Mouse (Mus musculus) MN1 (cell line): ENCODE results near the gene Gbgt1.
"Not testable (repeated sequence)": the region's sequence is repeated elsewhere in the genome, so short reads cannot be mapped to it uniquely, and the experiment has no call there.

Source experiments
- DNase-seq: peaks from one replicate; pipeline ENCODE4 v3.0.0-alpha.2; 2016; ENCODE audit warnings: low spot score

Gbgt1 gene

DNA sequence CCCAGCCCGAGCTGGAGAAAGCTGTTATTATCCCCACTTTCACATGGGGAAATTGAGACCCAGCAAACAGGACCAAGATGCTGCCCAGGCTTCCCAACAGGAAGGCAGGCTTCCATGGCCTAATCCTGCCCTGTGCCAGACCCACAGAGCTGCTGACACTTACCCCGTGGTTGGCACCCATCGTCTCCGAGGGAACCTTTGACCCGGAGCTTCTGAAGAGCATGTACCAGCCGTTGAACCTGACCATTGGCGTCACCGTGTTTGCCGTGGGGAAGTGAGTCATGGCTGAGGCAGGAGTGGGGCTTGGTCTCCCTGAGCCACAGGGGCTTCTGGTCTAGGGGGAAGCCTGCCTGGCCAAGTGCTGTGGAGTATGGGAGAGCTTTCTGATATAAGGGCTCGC, 6.3 kb downstream of the Gbgt1 start:
- no peak for DNase-seq

DNA sequence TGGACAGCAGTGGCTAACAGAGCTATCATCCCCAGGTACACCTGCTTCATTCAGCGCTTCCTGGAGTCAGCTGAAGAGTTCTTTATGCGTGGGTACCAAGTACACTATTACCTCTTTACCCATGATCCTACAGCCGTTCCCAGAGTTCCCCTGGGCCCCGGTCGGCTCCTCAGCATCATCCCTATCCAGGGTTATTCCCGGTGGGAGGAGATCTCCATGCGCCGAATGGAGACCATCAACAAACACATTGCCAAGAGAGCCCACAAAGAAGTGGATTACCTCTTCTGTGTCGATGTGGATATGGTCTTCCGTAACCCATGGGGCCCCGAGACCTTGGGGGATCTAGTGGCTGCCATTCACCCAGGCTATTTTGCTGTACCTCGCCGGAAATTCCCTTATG, 8.0 kb downstream of the Gbgt1 start:
- no peak for DNase-seq

DNA sequence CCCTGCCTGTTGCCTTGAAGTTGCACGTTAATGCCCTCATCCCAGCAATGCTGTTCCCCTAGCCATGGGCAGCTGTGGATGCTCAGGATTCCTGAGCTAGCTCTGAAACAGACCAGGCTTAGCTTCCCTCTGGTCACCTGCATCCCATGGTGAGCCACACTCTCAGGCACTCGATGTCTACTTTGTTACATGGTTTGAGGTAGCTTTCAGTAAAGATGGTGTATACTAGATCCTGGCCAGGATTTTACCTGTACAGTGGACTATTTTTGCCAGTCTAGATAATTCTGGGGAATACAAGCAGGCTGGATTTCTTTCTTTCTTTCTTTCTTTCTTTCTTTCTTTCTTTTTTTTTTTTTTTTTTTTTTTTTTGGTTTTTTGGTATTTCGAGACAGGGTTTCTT, 9.1 kb downstream of the Gbgt1 start, which contains the start of gene Gm10134:
Gm10134 (plus strand) TSS at position 301 of the 400 bp plus-strand sequence.
- DNase-seq, result no peak

DNA sequence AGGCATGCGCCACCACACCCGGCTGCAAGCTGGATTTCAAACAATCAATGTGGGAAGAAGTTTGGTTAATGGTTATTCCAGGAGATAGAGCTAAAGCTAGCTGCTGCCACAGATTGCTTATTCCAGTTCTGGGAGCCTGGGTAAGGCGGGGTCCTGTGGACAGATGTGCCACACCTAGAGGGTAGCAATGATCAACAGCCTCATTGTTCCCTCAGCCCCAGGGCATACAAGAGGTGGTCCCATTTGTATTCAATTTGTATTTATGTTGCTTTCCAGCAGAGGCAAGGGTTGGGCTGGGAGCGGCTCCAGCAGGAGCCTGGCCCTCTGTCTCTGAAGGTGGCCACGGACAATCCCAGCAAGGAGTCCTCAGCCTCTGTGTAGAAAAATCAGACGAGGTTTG, 9.6 kb downstream of the Gbgt1 start:
- DNase-seq, result no peak

DNA sequence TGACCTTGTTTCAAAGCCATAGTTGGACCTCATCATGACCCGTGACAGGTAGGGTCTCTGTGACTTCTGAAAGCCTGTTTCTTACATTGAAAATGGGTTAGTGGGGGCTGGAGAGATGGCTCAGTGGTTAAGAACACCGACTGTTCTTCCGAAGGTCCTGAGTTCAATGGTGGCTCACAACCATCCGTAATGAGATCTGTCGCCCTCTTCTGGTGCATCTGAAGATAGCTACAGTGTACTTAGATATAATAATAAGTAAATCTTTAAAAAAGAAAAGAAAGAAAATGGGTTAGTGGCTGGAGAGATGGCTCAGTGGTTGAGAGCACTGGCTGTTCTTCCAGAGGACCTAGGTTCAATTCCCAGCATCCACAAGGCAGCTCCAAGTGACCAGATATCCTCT, 14.9 kb downstream of the Gbgt1 start:
- not testable (repeated sequence) for DNase-seq

DNA sequence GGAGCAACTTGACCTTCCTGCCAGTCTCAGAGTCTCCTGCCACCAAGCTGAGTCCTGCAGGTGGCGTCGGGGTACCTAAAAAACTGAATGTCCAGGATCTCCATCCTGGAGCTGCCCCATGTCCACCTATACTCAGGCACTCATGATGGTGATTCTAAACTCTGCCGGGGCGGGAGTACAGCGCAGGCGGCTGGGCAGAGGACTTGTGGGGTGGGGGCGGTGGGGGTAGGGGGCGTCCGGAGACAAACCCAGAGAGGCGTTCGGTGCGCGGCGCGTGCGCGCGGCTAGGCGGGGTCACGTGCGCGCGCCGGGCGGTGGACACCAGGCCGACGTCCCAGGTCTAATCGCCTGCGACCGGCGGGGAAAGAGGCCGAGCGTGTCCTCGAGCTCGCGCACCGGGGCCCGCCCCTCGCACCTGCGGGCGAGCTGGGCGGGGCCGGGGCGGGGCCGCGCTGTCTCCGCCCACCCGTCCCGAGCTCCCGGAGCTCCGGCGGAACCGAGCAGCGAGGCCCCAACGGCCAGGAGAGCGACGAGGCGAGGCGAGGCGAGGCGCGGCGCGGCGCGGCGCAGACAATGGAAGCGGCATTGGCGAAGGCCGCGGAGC, 16.2 kb downstream of the Gbgt1 start, which contains the start of gene Ralgds:
Ralgds (plus strand) TSS at position 328 of the 604 bp plus-strand sequence.
- peak; percentile 78 for DNase-seq

DNA sequence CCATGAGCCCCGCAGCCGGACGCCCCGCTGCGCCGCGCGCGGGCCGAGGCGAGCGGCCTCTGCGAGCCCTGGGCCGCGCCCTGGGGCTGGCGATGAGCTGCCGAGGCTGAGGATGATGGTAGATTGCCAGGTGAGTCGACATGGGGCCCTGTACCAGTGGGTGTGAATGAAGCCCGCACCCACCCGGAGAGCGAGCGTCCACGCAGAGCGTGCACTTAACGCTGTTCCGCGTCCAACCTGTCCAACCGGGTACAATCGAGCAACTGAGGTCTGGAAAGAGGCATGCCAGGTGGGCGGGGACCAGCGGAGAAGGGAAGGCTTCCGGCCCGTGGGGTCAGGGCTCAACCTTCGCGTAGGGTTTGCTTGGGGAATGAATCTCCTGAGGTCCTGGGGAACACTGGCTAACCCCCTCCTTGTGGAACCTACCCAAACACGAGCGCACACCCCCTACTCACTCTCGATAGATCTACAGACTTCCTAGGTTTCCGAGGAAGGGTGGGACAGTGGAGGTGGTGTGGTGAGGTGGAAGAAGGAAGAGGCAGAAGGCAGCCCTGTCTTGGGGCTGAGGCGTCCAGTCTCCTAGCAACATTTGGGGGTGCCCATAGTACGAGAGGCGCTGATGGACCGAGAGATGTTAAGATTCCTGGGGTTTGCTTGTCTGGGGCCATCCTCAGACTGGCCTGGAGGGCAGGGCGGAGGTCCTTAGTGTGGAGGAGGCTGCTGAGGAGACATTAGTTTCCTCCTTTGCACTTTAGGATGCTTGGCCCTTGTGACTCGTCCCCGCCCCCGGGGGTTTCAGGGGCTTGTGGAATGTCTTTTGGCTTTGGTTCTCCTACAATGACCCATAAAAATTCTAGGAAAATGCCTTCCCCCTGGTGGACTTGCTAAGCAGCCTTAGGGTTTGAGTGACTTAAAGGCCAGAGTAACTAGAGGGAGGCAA, 17.0 kb downstream of the Gbgt1 start:
- peak; percentile 48 for DNase-seq

DNA sequence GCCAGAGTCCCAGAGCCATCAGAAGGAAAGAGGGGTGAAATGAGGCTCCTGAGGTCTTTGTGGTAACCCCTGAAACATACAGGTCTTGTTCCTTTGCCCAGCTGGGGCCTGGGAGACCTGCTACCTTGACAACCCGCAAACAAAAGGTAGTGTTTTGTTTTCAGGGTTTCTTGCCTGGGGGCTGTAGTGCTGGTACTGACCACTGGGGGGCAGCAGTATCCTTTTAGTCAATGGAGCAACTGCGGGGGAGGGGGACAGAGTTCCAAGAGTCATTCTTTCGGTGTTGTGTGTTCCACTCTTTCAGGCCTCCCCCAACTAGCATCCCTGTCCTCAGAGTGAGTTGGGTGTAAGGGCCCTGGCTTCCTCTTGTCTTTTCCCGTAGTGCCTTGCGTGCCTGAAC, 17.8 kb downstream of the Gbgt1 start:
- DNase-seq, result peak; percentile 88

DNA sequence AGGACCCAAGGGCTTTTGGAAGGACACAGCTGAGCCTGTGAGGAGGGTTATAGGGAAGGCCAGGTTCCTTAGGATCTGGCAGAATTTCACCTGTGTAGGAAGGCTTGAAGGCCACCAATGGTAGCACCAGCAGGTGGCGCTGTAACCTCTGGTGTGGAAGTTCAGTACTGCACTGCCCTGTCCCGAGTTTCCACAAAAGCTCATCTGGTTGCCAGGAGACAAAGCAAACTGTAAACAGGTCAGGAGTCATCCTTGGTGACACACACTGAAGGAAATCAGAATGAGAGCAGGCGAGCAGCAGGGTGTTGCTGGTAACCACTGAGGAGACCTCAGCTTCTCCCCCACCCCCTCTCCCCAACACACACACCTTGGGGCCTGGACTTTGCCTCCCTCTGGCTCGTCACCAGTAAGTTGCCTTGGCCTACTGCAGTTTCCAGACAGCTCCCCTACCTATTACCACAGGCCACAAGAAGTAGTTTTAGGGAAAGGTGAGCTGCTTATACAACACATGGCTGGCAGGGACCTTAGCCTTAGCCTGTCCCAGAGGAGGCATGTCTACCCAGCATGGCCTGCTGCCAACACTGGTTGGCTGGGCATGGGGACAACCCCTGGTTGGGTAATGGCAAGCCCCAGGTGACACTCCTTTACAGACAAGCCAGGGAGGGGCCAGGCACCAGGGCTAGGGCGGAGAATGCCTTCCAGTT, 20.7 kb downstream of the Gbgt1 start:
- peak; percentile 90 for DNase-seq

DNA sequence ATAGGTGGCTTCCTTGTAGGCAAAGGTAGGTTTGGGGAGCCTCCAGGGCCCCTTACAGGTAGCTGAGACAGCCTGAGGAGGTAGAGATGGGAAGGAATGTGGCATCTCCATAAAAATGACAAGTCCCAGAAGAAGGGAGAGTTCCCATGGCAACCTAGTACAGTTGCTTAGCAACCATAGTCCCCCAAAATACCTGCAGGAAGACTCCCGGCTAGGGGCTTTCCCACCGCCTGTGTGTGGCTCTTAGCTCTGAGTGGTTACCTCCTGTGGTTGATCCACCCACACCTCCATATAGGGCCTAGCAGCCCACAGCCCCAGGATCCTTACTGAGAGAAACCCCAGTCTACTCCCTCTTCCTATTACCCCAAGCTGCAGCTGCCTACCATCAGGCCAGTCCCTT, 21.5 kb downstream of the Gbgt1 start:
- DNase-seq, result no peak

DNA sequence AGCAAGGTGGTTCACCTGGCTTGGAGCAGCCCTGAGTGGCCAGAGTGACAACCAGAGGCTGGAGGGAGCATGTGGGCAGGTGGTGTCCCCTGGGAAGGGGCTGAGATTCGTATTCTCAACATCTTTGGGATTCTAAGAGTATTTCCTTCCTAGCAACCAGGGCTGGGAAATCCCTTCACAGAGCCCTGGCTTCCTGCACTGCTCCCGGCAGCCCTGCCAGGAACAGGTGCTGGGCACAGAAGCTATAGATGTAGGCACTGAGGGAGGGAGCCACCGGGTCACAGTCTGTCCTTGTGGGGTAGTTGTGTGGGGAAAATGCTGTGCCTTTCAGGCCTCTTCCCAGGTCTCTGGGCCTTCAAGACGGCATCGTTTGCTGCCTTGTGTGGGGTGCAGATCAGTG, 23.9 kb downstream of the Gbgt1 start:
- no peak for DNase-seq

DNA sequence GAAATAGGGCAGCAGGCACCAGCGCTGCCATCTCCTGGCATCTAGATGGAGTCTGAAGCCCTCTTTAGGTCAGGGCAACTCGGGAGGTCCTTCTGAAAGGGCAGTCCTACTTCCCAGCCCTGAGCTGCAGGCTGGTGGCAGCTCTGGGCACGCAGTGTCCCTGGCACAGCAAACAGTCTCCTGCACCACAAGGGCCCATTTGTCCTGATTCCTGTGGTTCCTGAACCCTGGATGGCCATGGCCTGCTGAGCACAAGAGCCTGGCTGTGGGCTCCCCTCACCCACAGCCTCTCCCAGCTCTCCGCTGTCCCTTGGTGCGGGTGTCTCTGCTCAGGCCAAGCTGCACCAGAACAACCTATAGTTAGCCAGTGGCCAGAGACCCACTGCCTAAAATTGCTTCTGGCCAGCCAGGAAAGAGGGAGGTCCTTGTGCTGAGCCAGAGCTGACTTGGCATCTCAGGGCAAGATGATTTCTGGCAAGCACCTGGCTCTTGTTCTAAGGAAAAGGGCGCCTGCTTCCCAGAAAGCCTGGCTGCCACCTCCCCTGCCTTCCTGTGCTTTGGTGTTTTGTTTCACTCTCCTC, 25.0 kb downstream of the Gbgt1 start:
- no peak for DNase-seq

DNA sequence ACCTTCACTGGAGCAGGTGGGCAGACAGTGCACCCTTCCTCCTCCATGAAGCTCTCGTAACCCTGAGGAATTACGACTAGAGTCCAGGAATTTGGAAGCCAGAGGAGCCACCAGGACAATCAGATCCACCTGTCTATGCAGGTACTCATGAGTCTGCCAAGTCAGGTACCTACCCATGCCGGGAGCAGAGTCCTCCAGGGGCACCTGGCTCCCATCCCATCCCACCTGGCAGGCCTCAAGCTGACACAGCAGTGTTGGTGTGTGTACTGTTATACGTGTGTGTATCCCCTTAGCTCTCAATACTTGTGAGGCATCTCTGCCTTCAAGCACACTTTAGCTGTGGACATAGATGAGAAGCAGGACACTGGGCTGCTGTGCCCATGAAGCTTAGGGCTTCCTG, 25.5 kb downstream of the Gbgt1 start:
- no peak for DNase-seq

DNA sequence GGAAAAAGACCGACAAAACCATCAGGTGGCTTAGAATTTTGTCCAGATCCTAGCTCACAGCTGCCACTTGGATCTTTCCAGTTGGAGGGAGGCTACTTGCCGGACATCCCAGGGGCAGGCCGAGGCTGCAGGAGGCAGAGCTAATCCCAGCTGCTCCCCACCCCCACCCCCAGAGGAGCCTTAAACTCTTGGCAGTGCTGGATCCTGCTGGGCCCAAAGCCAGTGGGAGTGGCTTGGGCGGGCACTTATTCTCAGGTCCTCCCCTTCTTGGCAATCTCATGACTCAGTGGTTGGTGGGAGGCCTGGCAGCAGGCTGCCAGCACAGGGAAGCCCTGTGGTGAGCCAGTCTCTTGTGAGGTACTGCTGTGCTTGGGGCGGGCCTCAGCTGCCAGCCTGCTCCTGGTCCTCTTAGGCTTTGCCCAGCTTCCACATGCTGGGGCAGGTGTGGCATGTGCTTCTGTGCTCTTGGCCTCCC, 27.0 kb downstream of the Gbgt1 start:
- DNase-seq, result peak; percentile 95

DNA sequence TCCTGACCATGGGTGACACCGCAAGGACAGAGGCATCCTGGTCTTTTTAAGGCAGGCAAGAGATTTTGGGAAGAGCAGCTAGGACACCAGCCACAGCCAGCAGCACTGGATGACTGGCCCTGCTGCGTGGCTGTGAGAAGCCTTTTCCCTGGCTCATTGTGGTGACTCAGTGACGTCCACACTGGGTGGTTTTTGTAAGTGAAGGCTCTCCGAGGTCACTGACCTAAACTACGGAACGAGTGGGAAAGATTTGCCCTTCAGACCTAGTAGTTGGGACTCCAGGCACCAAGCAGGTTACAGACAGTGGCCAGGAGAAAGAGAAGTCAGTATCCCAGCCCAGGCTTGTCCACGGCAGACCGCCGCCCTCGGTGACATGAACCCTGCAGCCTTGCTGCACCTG, 27.7 kb downstream of the Gbgt1 start:
- DNase-seq, result no peak

DNA sequence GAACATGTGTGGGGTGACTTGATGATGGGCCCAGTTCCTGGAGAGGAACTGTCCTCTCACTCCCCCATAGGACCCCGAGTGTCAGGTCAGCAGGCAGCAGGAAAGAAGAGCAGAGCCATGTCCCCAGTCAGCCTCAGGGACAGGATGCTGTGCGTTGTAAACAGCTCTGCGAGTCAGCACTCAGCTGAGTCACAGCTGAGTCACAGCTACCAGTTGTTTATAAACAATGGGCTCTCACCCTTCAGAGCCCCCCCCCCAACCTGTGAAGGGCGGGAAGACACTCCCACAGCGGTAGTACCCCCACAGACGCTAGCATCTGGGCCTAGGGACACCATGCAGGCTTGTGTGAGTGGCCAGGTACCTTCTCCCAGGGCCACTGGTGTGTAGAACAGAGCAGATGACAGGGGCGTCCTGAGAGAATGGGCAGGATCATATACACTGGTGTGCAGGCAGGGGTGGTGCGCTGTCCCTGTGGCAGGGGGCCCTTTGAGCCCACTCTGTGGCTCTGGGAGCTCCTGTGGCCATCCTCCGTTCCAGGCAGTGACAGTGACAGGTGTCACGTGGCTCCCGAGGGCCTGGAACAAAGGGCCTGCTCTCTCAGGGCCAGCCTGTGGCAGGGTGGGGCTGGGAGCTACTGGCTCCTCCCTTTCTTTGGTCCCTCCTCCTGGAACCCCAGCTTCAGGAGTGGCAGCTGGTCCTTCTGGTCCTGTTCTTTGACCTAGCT, 28.7 kb downstream of the Gbgt1 start:
- peak; percentile 87 for DNase-seq

DNA sequence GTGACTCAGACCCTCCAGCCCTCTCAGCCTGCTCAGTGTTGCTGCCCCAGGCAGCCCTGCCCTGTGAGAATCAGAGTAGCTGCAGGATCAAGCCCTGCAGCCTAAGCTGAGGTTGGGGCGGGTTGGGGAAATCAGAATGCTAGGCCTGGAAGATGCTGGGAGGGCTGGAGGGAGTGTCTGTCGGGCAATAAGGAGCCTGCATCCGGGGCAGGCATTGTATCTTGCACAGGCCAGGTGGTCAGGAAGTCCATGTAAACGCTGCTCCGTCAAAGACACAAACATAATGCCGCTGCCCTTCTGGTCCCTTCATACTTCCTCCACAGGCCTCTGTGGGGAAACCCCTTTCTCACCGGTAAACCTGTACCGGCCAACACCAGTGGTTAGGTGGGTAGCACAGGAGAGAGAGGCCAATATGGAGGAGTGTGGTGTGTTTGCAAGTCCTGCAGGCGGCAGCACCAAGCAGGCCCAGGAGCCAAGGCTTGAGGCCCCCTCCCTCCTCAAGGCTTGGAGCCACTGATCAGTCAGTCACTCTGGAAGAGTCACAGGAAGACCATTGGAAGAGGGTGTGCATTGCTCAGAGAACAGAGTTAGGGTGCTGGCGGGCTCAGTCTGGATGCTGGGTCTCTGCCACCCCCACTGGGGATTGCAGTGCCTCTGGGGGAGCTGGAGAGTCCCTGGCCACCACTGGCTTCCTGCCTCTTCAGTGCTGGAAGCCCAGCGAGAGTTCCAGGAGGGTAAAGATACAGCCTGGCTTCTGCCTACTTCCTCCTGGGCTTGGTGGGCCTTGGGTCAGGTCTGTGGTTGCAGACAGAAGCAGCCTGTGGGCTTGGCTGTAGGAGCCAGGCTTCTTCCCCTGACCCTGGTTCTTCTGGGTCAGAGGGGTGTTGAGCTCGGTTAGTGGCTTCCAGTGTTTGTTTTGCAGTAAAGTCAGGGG, 29.5 kb downstream of the Gbgt1 start:
- DNase-seq, result peak; percentile 74

DNA sequence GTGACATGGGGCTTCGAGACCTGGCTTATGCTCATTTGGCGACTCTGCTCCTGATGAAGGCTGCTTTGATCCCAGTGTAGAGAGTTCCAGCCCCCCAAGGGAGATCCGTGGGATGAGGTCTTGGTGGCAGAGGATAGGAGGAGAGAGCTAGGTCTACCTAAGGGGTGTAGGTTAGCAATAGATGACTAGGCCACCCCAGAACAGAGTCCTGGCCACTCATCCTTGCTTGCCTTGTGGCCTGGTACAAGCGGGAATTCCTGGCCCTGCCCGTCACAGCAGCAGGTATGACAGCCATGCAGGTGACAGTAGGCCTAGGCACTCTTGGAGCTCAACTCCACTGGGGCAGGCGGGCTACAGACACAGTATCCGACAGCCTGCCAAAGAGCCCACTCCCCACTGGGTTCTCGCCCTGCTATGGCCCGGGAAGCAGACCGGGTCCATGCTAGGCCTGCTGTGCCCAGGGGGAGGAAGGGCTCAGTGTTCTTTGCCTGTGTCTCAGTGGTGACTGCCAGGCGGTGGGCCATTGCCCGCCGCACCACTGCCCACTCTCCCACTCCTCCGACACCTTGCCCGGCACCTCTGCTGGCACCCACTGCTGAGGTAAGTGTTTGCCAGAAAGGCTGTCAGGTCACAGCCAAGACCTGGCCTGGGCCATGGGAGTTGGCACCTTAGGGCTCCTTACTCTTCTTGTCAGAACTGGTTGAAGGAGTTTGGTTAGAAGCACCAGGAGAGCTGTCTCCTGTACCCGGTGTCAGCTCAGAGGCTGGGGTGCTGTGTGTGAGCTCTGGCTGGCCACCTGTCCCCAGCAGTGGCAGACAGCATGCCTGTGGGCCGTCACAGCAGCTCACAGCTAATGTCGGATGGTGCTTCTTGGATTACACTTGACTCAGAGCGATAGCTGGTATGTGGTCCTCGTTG, 31.0 kb downstream of the Gbgt1 start:
- no peak for DNase-seq

DNA sequence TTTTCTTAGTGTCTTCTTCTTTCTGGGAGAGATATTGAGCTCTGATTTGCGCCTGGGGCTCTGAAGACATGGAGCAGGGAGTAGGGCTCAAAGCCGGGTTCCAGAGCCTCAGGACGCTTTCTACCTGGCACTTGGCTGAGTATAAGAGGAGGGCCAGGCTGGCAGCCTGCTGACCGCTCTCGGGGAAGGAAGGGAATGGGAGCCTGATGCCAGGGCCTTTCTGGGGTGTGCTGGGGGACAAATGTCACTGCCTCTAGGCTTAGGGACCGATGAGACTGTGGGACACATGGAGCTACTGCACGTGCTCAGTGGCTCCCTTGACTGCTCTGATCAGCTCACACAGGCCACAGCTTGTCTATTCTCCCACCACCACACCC, 31.7 kb downstream of the Gbgt1 start:
- no peak for DNase-seq
